Mouse (Mus musculus) liver, adult (tissue): ENCODE results near the gene Pdgfc.
A peak's percentile ranks its signal among the peaks of the same experiment; 100 is the strongest.

Source experiments
- GATA4 ChIP-seq: IDR thresholded peaks from 2 replicates; pipeline ENCODE4 v1.6.1; 2014; ENCODE audit warnings: mild to moderate bottlenecking, low read length; ENCODE audit not compliant: insufficient replicate concordance

Pdgfc gene

DNA sequence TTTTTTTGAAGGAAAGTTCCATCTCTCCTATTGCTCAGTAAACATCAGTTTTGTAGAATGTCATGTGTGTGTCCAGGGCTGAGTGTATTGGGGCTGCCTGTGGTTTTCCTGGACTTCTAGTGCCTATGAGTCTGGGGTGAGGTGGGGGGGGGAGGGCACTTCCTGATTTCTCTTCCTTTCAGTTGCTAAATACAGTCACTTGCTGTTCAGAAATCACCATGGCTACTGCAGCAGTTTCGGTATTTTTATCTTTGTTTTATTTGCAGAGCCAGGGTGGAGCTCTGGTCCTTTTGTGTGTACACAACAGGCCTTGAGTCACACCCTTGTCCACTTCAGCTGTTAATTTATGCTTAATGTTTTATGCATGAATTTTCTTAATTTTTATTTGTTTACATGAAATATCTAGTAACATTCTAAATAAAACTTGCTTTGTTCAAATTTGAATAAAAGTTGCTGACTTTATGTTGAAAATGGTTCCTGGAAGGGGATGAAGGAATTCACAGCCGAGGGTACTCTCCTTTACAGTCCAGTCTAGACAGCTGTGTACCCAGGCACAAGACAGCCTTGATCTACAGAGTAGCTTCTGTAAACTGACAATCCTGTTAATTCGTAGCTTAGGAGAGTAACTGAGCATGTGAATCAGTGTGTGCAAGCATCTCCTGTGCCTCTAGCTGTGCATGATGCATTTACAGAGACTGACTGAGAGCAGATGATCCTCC, 66.1 kb downstream of the Pdgfc start:
- TF ChIP-seq GATA4: no peak

DNA sequence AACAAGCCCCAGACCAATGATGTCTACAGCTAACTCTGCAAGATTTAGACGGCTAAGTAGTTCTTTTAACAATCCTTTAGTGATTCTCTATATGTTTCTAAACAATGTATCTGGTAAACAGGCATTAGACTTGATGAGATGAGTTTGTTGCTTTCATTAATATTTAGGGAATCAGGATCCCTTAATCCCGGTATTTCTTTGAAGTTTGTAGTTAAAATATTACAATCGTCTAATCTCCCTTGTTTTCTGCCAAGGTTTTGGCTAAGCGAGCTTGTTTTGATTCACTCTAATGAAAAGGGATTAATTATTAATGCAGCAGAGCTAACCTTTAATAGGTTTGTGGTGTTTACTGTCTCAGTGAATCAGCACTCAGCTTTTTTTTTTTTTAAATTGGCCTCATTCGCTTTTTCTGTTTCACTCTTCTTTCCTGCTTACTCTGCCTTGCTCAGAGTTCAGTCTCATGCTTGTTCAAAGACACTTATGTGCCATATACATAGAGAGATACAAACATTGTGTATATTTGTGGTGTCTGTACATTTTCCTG, 66.7 kb downstream of the Pdgfc start:
- TF ChIP-seq GATA4: no peak

DNA sequence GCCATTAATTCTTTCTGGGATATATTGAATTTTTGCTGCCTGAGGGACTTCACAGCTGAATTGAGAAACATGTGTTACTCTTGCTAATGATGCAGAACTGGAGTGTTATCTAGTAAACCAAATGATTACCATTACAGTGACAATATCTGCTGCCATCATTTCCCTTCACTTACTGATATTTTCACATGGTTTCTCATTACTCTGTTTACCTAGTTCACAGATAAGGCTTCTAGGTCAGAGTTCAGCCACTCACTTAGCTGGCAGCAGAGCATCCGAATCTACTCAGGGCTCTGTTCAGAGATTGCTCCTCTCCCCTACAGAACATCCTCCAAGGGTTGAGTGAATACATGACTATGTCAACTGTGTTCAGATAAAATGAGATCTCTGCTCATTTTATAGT, 71.3 kb downstream of the Pdgfc start:
- peak; percentile 90 for TF ChIP-seq GATA4

DNA sequence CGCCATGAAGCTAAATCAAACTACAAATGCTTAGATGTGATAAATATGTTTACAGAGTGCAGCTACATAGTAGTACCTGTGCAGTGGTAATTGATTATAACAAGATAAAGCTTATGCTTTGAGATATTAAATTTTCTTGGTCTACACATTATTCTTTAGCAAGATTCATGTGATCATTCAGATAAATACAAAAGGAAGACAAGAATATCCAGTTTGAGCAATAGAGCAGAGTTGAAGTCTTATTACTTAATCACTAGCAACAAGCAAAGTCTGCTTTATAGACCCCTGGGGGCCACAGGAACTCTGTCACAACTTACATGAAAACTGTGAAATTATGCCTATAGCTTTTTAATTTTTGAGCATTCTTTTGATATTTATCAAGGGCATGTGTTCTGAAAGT, 74.8 kb downstream of the Pdgfc start:
- TF ChIP-seq GATA4: no peak

DNA sequence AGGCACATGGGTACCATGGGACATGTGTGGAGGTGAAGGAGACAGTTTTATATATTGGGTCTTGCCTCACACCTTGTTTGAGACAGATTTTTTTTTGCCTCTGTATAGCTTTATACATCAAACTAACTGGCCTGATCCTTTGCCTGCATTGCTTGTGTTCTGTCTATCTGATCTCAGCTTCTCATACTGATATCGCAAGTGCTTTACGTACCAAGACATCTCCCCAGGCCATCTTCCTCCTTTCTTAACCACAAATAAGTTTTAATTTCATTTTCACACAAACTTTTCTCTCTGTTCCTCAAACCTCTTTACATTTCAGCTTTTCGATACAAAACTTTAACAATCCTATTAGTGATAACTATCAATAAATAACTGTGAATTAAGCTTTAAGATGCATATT, 76.7 kb downstream of the Pdgfc start:
- no peak for TF ChIP-seq GATA4

DNA sequence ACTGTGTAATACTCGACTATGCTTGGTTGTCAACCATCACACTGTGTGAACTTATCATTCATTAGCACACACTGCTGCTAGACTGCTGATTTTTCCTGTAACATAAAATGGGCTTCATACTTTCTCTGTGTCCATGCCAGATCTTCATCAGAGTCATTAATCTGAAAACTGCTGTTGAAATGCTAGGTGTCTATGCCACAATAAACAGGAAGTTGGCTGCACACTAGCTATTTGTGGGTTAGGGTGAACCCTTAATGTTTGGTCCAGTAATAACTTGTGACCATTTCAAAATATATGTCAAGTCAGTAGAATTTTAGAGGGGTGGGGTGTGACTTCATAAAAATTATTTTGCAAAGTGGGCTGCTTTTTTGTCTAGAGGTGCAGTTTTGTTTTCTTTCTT, 84.4 kb downstream of the Pdgfc start:
- TF ChIP-seq GATA4: no peak

DNA sequence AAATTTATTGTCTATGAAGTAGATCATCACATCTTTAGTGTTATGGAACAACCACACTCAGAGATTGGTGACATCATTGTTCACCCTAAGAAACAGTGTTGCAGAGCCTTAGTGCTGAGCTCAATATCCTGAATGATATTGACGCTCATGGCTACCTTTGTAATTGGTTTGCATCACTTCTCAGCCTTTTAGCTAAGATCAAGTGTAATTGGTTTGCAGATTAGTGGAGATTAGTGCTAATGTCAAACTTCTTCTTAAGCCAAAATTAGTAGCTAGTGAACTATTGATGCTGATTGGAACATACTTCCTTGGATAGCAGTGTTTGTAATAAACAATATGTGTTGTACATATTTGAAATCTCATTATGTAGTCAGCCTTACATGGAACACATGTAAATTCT, 85.5 kb downstream of the Pdgfc start:
- TF ChIP-seq GATA4: no peak

DNA sequence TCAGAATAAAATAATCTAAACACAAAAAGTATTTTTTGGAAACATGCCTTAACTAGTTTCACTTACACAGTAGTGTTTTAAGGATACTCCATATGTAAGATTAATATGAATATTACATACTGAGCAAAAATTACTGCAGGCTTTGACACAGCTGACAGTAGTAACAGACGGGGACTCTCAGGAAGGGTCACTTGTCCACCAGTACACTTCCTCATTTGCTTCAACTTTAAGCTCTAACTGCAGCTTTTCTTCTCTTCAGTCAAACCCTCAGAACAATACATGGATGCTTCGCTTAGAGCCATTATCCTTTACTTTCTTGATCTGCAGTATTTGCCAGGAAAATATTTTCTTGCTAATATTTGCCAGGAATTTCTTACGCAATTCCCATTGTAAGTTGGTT, 87.2 kb downstream of the Pdgfc start:
- TF ChIP-seq GATA4: no peak

DNA sequence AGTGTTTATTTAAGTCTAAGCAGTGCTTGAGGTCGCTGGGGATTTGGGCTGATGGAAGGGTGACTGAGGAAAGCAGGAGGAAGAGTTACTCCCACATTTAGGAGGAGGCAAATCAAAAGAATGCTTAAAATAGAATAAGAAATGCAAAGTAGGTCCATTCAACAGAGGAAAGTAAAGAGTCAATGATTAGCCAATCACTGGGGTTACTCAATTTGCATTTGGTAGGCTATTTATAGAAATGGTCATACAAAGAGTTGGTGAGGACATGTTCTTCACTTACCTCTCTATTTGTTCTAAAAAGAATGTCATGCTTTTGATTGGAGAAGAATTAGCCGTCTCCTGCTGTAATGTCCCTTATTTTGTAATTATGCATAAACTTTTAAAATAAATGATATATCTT, 90.8 kb downstream of the Pdgfc start:
- TF ChIP-seq GATA4: no peak

DNA sequence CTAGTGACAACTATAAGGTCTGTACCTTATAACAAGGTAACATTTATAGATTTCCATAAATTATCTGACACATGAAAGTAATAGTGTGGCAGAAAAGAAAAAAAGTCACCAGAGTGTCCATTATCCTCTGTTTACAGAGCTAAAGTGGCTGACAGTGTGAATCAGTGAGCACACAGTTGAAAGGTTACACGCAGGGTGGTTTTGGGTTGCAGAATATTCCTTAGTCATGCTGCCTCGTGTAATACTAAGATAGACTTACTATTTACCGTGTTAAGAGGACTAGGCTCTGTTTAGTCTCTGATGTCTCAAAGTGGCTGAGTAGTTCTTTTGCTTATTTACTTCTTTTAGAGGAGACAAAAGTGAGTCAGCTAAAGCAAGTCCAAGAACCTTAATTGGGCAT, 100.8 kb downstream of the Pdgfc start:
- no peak for TF ChIP-seq GATA4

DNA sequence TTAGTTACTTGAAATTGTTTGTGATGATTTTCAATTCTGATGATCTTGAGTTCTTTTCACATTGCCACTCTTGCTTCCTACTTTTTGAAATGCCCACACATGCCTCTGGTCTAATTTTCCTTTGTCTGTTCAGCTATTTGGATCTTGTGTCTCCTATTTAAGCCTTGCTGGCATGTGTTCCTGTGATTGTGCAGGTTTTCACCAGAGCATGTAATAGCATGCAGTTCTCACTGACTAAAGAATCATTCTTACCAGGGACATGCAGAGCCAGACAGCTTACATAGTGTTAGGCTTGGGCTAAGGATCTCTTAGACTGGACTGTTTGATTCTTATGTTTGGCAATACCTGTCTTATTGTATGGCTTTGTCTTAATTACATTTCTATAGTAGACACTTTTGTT, 107.5 kb downstream of the Pdgfc start:
- TF ChIP-seq GATA4: no peak

DNA sequence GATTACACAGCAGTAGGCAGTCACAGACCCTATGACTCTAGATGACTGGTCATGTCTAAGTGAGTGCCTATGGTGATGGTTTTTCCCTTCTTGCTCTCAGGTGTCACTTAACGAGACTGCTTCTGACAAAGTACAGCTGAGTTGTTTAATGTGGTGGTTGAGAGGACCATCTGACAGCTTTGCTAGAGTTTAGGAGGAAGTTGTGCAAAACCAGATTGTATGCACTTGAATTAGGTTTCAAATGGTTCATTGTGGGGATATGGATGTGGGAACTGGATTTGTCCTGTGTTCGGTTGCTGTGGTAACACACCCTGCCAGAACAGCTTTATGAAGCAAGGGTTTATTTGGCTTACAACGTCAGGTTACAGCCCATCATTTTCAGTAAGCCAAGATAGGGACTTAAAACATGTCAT, 112.9 kb downstream of the Pdgfc start:
- TF ChIP-seq GATA4: no peak

DNA sequence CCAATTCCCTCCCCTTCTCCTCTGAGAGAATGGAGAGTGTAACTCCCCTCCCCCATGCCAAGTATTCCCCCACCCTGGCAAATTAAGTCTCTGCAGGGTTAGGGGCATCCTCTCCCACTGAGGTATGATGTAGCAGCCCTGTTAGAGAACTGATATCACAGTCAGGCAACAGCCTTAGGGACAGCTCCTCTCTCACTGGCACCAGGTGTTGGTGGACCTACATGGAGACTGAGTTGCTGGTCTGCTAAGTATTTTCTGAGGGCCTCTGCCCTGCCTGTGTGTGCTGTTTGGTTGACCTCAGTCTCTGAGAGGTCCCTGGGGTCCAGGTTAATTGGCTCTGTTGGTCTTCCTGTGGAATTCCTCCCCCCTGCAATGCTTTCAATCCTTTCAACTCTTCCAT, 114.0 kb downstream of the Pdgfc start:
- no peak for TF ChIP-seq GATA4

DNA sequence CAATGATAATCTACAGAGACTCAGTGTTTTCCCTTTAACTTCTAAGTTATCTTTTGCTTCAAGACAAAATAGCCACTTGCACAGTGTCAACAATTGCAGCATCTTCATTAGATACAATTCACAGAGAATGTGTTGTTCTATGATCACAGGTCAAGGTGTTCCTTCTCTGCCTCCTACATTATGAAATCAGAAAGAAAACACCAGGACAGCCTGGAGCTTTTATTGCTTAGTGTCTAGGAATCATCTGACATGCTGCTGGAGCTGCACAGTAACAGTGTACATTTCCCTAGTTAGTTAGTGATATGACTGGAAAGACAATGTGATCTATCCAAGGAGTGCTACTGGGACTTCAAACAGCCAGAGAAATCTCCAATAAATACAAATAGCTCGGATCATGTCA, 118.2 kb downstream of the Pdgfc start:
- TF ChIP-seq GATA4: no peak

DNA sequence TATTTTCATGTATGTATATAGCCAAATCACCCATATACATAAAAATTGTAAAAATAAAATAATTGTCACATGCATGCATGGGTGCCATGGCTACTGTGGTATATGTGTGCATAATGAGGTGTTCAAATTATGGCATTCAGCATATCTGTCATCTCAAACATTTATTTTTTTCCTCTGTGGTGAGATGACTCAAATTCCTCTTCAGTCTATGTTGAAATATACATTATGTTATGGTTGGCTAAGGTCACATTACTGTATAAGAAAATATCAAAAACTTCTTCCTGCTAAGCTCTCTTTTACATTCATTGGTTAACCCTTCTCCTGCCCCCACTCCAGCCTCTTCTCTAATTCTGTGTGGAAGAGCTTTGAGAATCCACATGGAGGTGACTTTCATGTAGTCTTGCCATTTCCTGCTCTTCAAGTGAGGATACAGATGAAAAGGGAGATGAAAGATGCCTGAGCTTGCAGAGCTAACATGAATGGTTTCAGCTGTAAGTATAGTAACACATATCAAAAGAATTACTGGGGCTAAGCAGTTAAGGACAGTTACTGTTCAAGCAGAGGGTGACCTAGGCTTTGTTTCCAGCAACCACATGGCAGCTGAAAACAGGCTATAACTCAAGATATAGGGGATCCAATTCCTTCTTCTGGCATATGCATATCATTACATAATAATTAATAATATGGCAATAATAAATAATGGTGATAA, 124.4 kb downstream of the Pdgfc start:
- TF ChIP-seq GATA4: no peak

DNA sequence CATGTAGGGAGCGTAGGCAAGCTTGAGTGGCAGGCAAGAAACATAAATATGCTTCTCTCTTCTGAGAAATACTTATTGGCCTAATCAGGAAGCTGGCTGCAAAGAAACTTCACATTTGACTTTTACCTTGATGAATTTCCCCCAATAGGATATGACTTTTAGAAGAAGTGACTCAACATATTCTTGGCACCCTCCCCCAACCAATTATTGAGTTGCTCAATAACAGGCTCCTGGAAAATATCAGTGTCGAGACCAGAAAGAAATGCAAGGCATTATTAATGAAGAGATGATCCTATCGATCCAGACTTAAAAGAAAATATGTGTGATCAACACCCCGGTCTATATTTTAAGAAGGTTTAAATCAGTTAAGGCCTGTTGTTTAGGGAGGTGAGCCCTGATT, 125.9 kb downstream of the Pdgfc start:
- no peak for TF ChIP-seq GATA4
